ENCODE assay signal across 16 mouse cellular contexts in genomic region chr3:122334375-122334774, GRCm38 (mm10). TPM values are rescaled to one million over a fixed set of nuclear protein-coding genes. Genes with fewer than 3 reads are reported as not detected.
DNase-seq lines count a peak whose midpoint lies in the region; ATAC-seq and TF ChIP-seq lines count a peak whose summit lies in the region.
"Had no signal": no experiment of that assay in that cellular context is flagged by ENCODE, and none has a peak within 500 bp of the region (broad histone marks: within the 10 kb centered on the region; RNA-seq: fewer than 3 reads in every experiment).

No protein-coding gene starts in this region.

- H3K4me1 ChIP-seq in heart, postnatal 0 days (ENCODE audit: control insufficient read depth, insufficient read depth) = peaks cover 7% of the 10 kb centered on the region
- H3K4me1 ChIP-seq in embryonic facial prominence, embryonic 15.5 days = peaks cover 19% of the 10 kb centered on the region
- H3K4me1 ChIP-seq in midbrain, embryonic 11.5 days (ENCODE audit: control insufficient read depth, insufficient read depth, low read length) = no peaks in the 10 kb centered on the region
- H3K4me1 ChIP-seq: midbrain, embryonic 15.5 days had no signal

- TF ChIP-seq EP300 in heart, postnatal 0 days (IDR thresholded peaks at IDR 0.05; ENCODE audit: low read depth) = no peak

- DNase-seq in heart, postnatal 0 days (ENCODE audit: low spot score) = no peak
- no peak for DNase-seq in heart, postnatal 14 days
- no peak for DNase-seq in natural killer cell, adult 2 months (ENCODE audit: low spot score in 2 of 2)
- no peak for DNase-seq in midbrain, embryonic 11.5 days (ENCODE audit: low spot score, missing footprints)
- DNase-seq: cerebellum, adult 11 months; cerebellum, postnatal 36 days; kidney, adult 11 months; right cerebral cortex, adult 18-20 months had no signal

- ATAC-seq in heart, postnatal 0 days (ENCODE audit: insufficient read depth, low read depth) = no peak
- peak; percentile 96 for ATAC-seq in common myeloid progenitor, adult 5-6 weeks (replicated peaks; ENCODE audit: low read depth, poor library complexity, severe bottlenecking)
- ATAC-seq in embryonic facial prominence, embryonic 15.5 days (ENCODE audit: insufficient number of reproducible peaks, low FRiP score, low TSS enrichment, low read depth) = no peak
- peak; percentile 50; the same call in 1 of the 2 replicates for ATAC-seq in megakaryocyte, adult 5-6 weeks (ENCODE audit: poor library complexity, severe bottlenecking)
- ATAC-seq in midbrain, embryonic 11.5 days (ENCODE audit: low FRiP score) = no peak
- ATAC-seq: midbrain, embryonic 15.5 days had no signal

- no peak overlapping the region for H3K4me3 ChIP-seq in heart, postnatal 0 days (ENCODE audit: low read depth, low read length)
- no peak overlapping the region for H3K4me3 ChIP-seq in embryonic facial prominence, embryonic 15.5 days (replicated peaks)
- no peak overlapping the region for H3K4me3 ChIP-seq in midbrain, embryonic 11.5 days (ENCODE audit: low read depth, low read length)
- H3K4me3 ChIP-seq: hindbrain, embryonic 12.5 days; left cerebral cortex, adult 2 months; midbrain, embryonic 15.5 days had no signal

- H3K9ac ChIP-seq in heart, postnatal 0 days (replicated peaks; ENCODE audit: low read depth, low read length) = no peak overlapping the region
- no peak overlapping the region for H3K9ac ChIP-seq in embryonic facial prominence, embryonic 15.5 days
- no peak overlapping the region for H3K9ac ChIP-seq in midbrain, embryonic 11.5 days (ENCODE audit: low read length)
- H3K9ac ChIP-seq: hindbrain, embryonic 12.5 days; midbrain, embryonic 15.5 days had no signal

- H3K9me3 ChIP-seq in heart, postnatal 0 days (replicated peaks; ENCODE audit: control insufficient read depth, low read length) = no peaks in the 10 kb centered on the region
- no peaks in the 10 kb centered on the region for H3K9me3 ChIP-seq in embryonic facial prominence, embryonic 15.5 days (replicated peaks)
- H3K9me3 ChIP-seq in midbrain, embryonic 11.5 days (ENCODE audit: control insufficient read depth, low read length) = no peaks in the 10 kb centered on the region
- H3K9me3 ChIP-seq: hindbrain, embryonic 12.5 days; midbrain, embryonic 15.5 days had no signal

- intact Hi-C loops in heart, postnatal 14 days (cut with DNase I) = no loop called here

- peaks cover 38% of the 10 kb centered on the region for H3K27me3 ChIP-seq in heart, postnatal 0 days (ENCODE audit: control insufficient read depth, insufficient read depth, low read length)
- H3K27me3 ChIP-seq in embryonic facial prominence, embryonic 15.5 days = no peaks in the 10 kb centered on the region
- no peaks in the 10 kb centered on the region for H3K27me3 ChIP-seq in midbrain, embryonic 11.5 days (ENCODE audit: control insufficient read depth, insufficient read depth, low read length)
- H3K27me3 ChIP-seq: hindbrain, embryonic 12.5 days; midbrain, embryonic 15.5 days had no signal

- no peak for TF ChIP-seq CTCF in heart, postnatal 0 days (IDR thresholded peaks at IDR 0.05; ENCODE audit: low read depth)

- H3K36me3 ChIP-seq in heart, postnatal 0 days (replicated peaks; ENCODE audit: control insufficient read depth, insufficient read depth, low read length) = no peaks in the 10 kb centered on the region
- H3K36me3 ChIP-seq in embryonic facial prominence, embryonic 15.5 days = no peaks in the 10 kb centered on the region
- no peaks in the 10 kb centered on the region for H3K36me3 ChIP-seq in midbrain, embryonic 11.5 days (ENCODE audit: control insufficient read depth, insufficient read depth, low read length)
- H3K36me3 ChIP-seq: hindbrain, embryonic 12.5 days; midbrain, embryonic 15.5 days had no signal

- WGBS in heart, postnatal 0 days = 45% methylated on average over 7 of the region's 7 CpGs
- 29% methylated on average over 7 of the region's 7 CpGs for WGBS in embryonic facial prominence, embryonic 15.5 days
- WGBS in midbrain, embryonic 11.5 days = 80% methylated on average over 7 of the region's 7 CpGs

- peak overlapping the region; percentile 43 for H3K27ac ChIP-seq in heart, postnatal 0 days (ENCODE audit: low read depth)
- H3K27ac ChIP-seq in embryonic facial prominence, embryonic 15.5 days (replicated peaks) = peak overlapping the region; percentile 55; the same call in 1 of the 2 replicates
- H3K27ac ChIP-seq in midbrain, embryonic 11.5 days (ENCODE audit: low read depth, low read length) = no peak overlapping the region
- H3K27ac ChIP-seq: hindbrain, embryonic 12.5 days; left cerebral cortex, adult 2 months; midbrain, embryonic 15.5 days; stomach, postnatal 0 days had no signal

- H3K4me2 ChIP-seq in heart, postnatal 0 days (ENCODE audit: low read depth, low read length) = no peak overlapping the region
- H3K4me2 ChIP-seq in embryonic facial prominence, embryonic 15.5 days (replicated peaks) = no peak overlapping the region
- H3K4me2 ChIP-seq in midbrain, embryonic 11.5 days = no peak overlapping the region
- H3K4me2 ChIP-seq: hindbrain, embryonic 12.5 days; liver, embryonic 11.5 days; midbrain, embryonic 15.5 days had no signal

RNA-seq across cellular contexts. Expression of gene Bcar3, which starts 40.4 kb away (rescaled TPM):
- 24.5 and 38.6 TPM in 2 replicates for total RNA-seq in heart, postnatal 0 days (2014; rRNA removed; ENCODE audit: low replicate concordance)
- 2.9 and 3.3 TPM in 2 replicates for polyA plus RNA-seq in heart, postnatal 0 days (2015; fragmentation: Nextera tagmentation; extraction: Ambion mirVana)
- total RNA-seq in heart, postnatal 14 days (2021) = 1 to 10 TPM; 8.0 to 9.0 TPM
- 0.97 and 1.0 TPM in 2 replicates for total RNA-seq in common myeloid progenitor, adult 5-6 weeks (2017)
- polyA plus RNA-seq in embryonic facial prominence, embryonic 15.5 days (2015; fragmentation: Nextera tagmentation; extraction: Ambion mirVana) = 11.3 and 12.6 TPM in 2 replicates
- 0.46 and 1.2 TPM in 2 replicates for total RNA-seq in megakaryocyte, adult 5-6 weeks (2015)
- 1.2 and 2.0 TPM in 2 replicates for total RNA-seq in megakaryocyte, adult 5-6 weeks (2017)
- polyA plus RNA-seq in midbrain, embryonic 11.5 days (2014; fragmentation: Nextera tagmentation; extraction: Ambion mirVana) = 16.6 and 16.7 TPM in 2 replicates

Comparison
In these comparisons a context has a peak if more than half of its experiments do, and no peak if none do; other contexts are left out.
1. ATAC-seq: peak in common myeloid progenitor, adult 5-6 weeks (single experiment) and megakaryocyte, adult 5-6 weeks (single experiment); none in heart, postnatal 0 days (single experiment), embryonic facial prominence, embryonic 15.5 days (single experiment) and midbrain, embryonic 11.5 days (single experiment).